Mouse (Mus musculus) stomach, embryonic 14.5 days (tissue): ENCODE measurements around the gene Il18. TPM values are rescaled to one million over a fixed set of nuclear protein-coding genes. Genes with fewer than 3 reads are reported as not detected.

Experiments used
- ATAC-seq: fragments of 200-750 bp; cut with Nextera tagmentation; 2 replicates; pipeline ENCODE4 v1.8.0; 2017; ENCODE audit warnings: low read depth, moderate TSS enrichment; ENCODE audit not compliant: insufficient number of reproducible peaks, insufficient read depth, low FRiP score
- H3K27ac ChIP-seq: fragments of 300-500 bp; sonication (generic); 2 replicates; pipeline ENCODE4 v1.5.1; 2014; ENCODE audit warnings: mild to moderate bottlenecking, low read length, moderate library complexity, mixed read lengths
- H3K27me3 ChIP-seq: fragments of 300-500 bp; sonication (generic); 2 replicates; pipeline ENCODE4 v1.6.1; 2014; ENCODE audit warnings: low read length, control low read depth, mixed read lengths; ENCODE audit not compliant: control insufficient read depth, insufficient read depth
- H3K36me3 ChIP-seq: fragments of 300-500 bp; sonication (generic); 2 replicates; pipeline ENCODE4 v1.6.1; 2014; ENCODE audit warnings: mild to moderate bottlenecking, control low read depth, low read length, moderate library complexity, mixed read lengths; ENCODE audit not compliant: control insufficient read depth, insufficient read depth
- H3K4me1 ChIP-seq: fragments of 300-500 bp; sonication (generic); 2 replicates; pipeline ENCODE4 v1.6.1; 2014; ENCODE audit warnings: low read length, control low read depth, mixed read lengths; ENCODE audit not compliant: control insufficient read depth, insufficient read depth
- H3K4me2 ChIP-seq: fragments of 300-500 bp; sonication (generic); replicated peaks from 2 replicates; pipeline ENCODE4 v1.6.1; 2014; ENCODE audit warnings: low read depth, low read length, control low read depth
- H3K4me3 ChIP-seq: fragments of 300-500 bp; sonication (generic); 2 replicates; pipeline ENCODE4 v1.5.1; 2014; ENCODE audit warnings: low read depth, low read length, control low read depth
- H3K9ac ChIP-seq: fragments of 300-500 bp; sonication (generic); replicated peaks from 2 replicates; pipeline ENCODE4 v1.6.1; 2014; ENCODE audit warnings: low read depth, mild to moderate bottlenecking, control low read depth, low read length, moderate library complexity, mixed read lengths
- H3K9me3 ChIP-seq: fragments of 300-500 bp; sonication (generic); 2 replicates; pipeline ENCODE4 v1.6.1; 2016; ENCODE audit warnings: low read depth, low read length, control low read depth; ENCODE audit not compliant: control insufficient read depth
- WGBS: fragments of 180-500 bp; shearing (Covaris S2); extraction: QIAGEN DNeasy Blood & Tissue Kit; methylation state at CpG from one replicate; pipeline ENCODE4 v1.1.7; 2014; 5-methylcytosine and 5-hydroxymethylcytosine counted together
- polyA plus RNA-seq: library from polyadenylated mRNA; unstranded; fragments of >200 nt; fragmentation: Nextera tagmentation; extraction: Ambion mirVana; gene quantifications from 2 replicates; pipeline ENCODE4 v1.2.1, GENCODE M21; 2014

Gene Il18
- polyA plus RNA-seq, 1 experiment from 2014 or later: 7.9 TPM

- H3K27ac ChIP-seq: no peak overlapping the region
- 0 out of 2 replicates have a peak overlapping the region, but pooled peaks have one; percentile 41 for H3K9ac ChIP-seq
- no peaks in the 10 kb centered on the region for H3K9me3 ChIP-seq
- no peak for ATAC-seq
- H3K4me1 ChIP-seq: peaks cover 12% of the 10 kb centered on the region; the same call in 1 of the 2 replicates
- H3K27me3 ChIP-seq: no peaks in the 10 kb centered on the region
- peak overlapping the region; percentile 73 for H3K4me2 ChIP-seq
- peak overlapping the region; percentile 89 for H3K4me3 ChIP-seq
- 88% methylated on average over 7 of the region's 7 CpGs for WGBS
- H3K36me3 ChIP-seq: peaks cover 24% of the 10 kb centered on the region
Measured at GRCm38 (mm10) chr9:50602055-50602845, 47.6 kb downstream of the Il18 start.

- Histone ChIP-seq H3K36me3 (peaks cover 22% of the 10 kb centered on the region), H3K4me1 (peaks cover 12% of the 10 kb centered on the region; the same call in 1 of the 2 replicates), H3K4me3 (peak within 1 kb of the TSS; percentile 89), H3K9ac (peak within 1 kb of the TSS; percentile 83), H3K27me3 (no peaks in the 10 kb centered on the region), H3K9me3 (no peaks in the 10 kb centered on the region), H3K4me2 (peak within 1 kb of the TSS; percentile 73), H3K27ac (peak within 1 kb of the TSS; percentile 84)
- ATAC-seq: peak; percentile 97
- WGBS: 1% methylated on average over 48 of the region's 48 CpGs
Measured at GRCm38 (mm10) chr9:50603189-50603997, 48.8 kb downstream of the Il18 start, which contains the start of the genes Sdhd and Timm8b. Gene Sdhd, minus strand, starts transcription at chr9:50603812. Gene Timm8b, plus strand, starts transcription at chr9:50603910.

- H3K4me1 ChIP-seq: peaks cover 12% of the 10 kb centered on the region; the same call in 1 of the 2 replicates
- H3K4me2 ChIP-seq: peak overlapping the region; percentile 73
- H3K9me3 ChIP-seq: no peaks in the 10 kb centered on the region
- H3K36me3 ChIP-seq: peaks cover 17% of the 10 kb centered on the region
- peak overlapping the region; percentile 83 for H3K9ac ChIP-seq
- no peaks in the 10 kb centered on the region for H3K27me3 ChIP-seq
- H3K27ac ChIP-seq: peak overlapping the region; percentile 84
- ATAC-seq: peak; percentile 88
- WGBS: under 1% methylated on average over 24 of the region's 24 CpGs
- peak overlapping the region; percentile 89 for H3K4me3 ChIP-seq
Measured at GRCm38 (mm10) chr9:50603998-50604324, 49.3 kb downstream of the Il18 start.

GRCm38 (mm10) chr9:50604338-50604737, 49.7 kb downstream of the Il18 start:
- Histone ChIP-seq H3K9ac (peak overlapping the region; percentile 83), H3K4me1 (peaks cover 12% of the 10 kb centered on the region; the same call in 1 of the 2 replicates), H3K27ac (peak overlapping the region; percentile 84; the same call in 1 of the 2 replicates), H3K27me3 (no peaks in the 10 kb centered on the region), H3K4me3 (peak overlapping the region; percentile 89), H3K9me3 (no peaks in the 10 kb centered on the region), H3K36me3 (peaks cover 16% of the 10 kb centered on the region), H3K4me2 (peak overlapping the region; percentile 73)
- WGBS: 2% methylated on average over 6 of the region's 6 CpGs
- no peak for ATAC-seq

GRCm38 (mm10) chr9:50612115-50612514, 57.5 kb downstream of the Il18 start:
- 87% methylated on average over 4 of the region's 4 CpGs for WGBS
- ATAC-seq: no peak
- Histone ChIP-seq H3K4me1 (0 out of 2 replicates have a peak, but pooled peaks cover 5% of the 10 kb centered on the region), H3K9me3 (no peaks in the 10 kb centered on the region), H3K9ac (no peak overlapping the region), H3K27ac (no peak overlapping the region), H3K27me3 (no peaks in the 10 kb centered on the region), H3K36me3 (peaks cover 50% of the 10 kb centered on the region), H3K4me3 (no peak overlapping the region), H3K4me2 (no peak overlapping the region)

- H3K9ac ChIP-seq: peak overlapping the region; percentile 92
- H3K27me3 ChIP-seq: no peaks in the 10 kb centered on the region
- 33% methylated on average over 11 of the region's 11 CpGs for WGBS
- H3K4me3 ChIP-seq: peak overlapping the region; percentile 97
- H3K4me2 ChIP-seq: peak overlapping the region; percentile 72
- ATAC-seq: no peak
- peaks cover 29% of the 10 kb centered on the region for H3K36me3 ChIP-seq
- H3K4me1 ChIP-seq: 0 out of 2 replicates have a peak, but pooled peaks cover 7% of the 10 kb centered on the region
- H3K9me3 ChIP-seq: no peaks in the 10 kb centered on the region
- peak overlapping the region; percentile 97 for H3K27ac ChIP-seq
Measured at GRCm38 (mm10) chr9:50616161-50616560, 61.5 kb downstream of the Il18 start.

- 0 out of 2 replicates have a peak, but pooled peaks cover 7% of the 10 kb centered on the region for H3K4me1 ChIP-seq
- peak within 1 kb of the TSS; percentile 92 for H3K9ac ChIP-seq
- H3K9me3 ChIP-seq: no peaks in the 10 kb centered on the region
- WGBS: under 1% methylated on average over 73 of the region's 81 CpGs
- H3K4me3 ChIP-seq: peak within 1 kb of the TSS; percentile 97
- peaks cover 22% of the 10 kb centered on the region for H3K36me3 ChIP-seq
- no peaks in the 10 kb centered on the region for H3K27me3 ChIP-seq
- H3K27ac ChIP-seq: peak within 1 kb of the TSS; percentile 97
- peak within 1 kb of the TSS; percentile 72 for H3K4me2 ChIP-seq
- ATAC-seq: peak; percentile 91
Measured at GRCm38 (mm10) chr9:50616766-50617603, 62.4 kb downstream of the Il18 start, which contains the start of the genes Pih1d2 and Nkapd1. Gene Pih1d2, plus strand, starts transcription at chr9:50617321. Gene Nkapd1, minus strand, starts transcription at chr9:50617464.
